Mouse (Mus musculus) liver, embryonic 14.5 days (tissue): ENCODE measurements around the gene Ptgr2. TPM values are rescaled to one million over a fixed set of nuclear protein-coding genes. Genes with fewer than 3 reads are reported as not detected.
"Not testable (repeated sequence)": the region's sequence is repeated elsewhere in the genome, so short reads cannot be mapped to it uniquely, and the experiment has no call there.

Experiments
- ATAC-seq: fragments of 200-750 bp; cut with Nextera tagmentation; 2 replicates; pipeline ENCODE4 v1.8.0; 2017; ENCODE audit warnings: moderate number of reproducible peaks, mild to moderate bottlenecking, moderate library complexity; ENCODE audit not compliant: insufficient read depth
- DNase-seq, 3 experiments: peaks; one replicate each; pipeline ENCODE4 v3.0.0-alpha.2; 2012 to 2013; ENCODE audit warnings: low read depth in 3 of 3, low spot score in 3 of 3
- H3K27ac ChIP-seq: fragments of 300-500 bp; sonication (generic); 2 replicates; pipeline ENCODE4 v1.5.1; 2014; ENCODE audit warnings: moderate library complexity, mild to moderate bottlenecking, control low read depth, inconsistent platforms
- H3K27me3 ChIP-seq: fragments of 300-500 bp; sonication (generic); 2 replicates; pipeline ENCODE4 v1.6.1; 2014; ENCODE audit warnings: mild to moderate bottlenecking, low read length, moderate library complexity; ENCODE audit not compliant: control insufficient read depth, insufficient read depth
- H3K36me3 ChIP-seq: fragments of 300-500 bp; sonication (generic); replicated peaks from 2 replicates; pipeline ENCODE4 v1.6.1; 2014; ENCODE audit warnings: low read depth; ENCODE audit not compliant: control insufficient read depth, insufficient read depth
- H3K4me1 ChIP-seq, 2 experiments: fragments of 200-500 bp in 1 of 2; fragments of 300-500 bp in 1 of 2; sonication (generic) in 1 of 2; replicated peaks; 2 replicates each; pipeline ENCODE4 v1.6.1; 2012 to 2014; ENCODE audit warnings: antibody characterized with exemption in 1 of 2, inconsistent platforms in 1 of 2, low read length in 1 of 2; ENCODE audit not compliant: control insufficient read depth in 2 of 2, insufficient read depth in 2 of 2
- H3K4me2 ChIP-seq: fragments of 300-500 bp; sonication (generic); 2 replicates; pipeline ENCODE4 v1.6.1; 2014; ENCODE audit warnings: low read depth, mild to moderate bottlenecking, control low read depth, moderate library complexity
- H3K4me3 ChIP-seq, 2 experiments: fragments of 200-500 bp in 1 of 2; fragments of 300-500 bp in 1 of 2; sonication (generic) in 1 of 2; 2 replicates each; pipeline ENCODE4 v1.5.1; 2012 to 2014; ENCODE audit warnings: low read depth in 2 of 2, low read length in 2 of 2, mild to moderate bottlenecking in 2 of 2, control low read depth in 1 of 2, inconsistent platforms in 1 of 2, moderate library complexity in 1 of 2; ENCODE audit not compliant: insufficient read depth in 1 of 2
- H3K9ac ChIP-seq: fragments of 300-500 bp; sonication (generic); replicated peaks from 2 replicates; pipeline ENCODE4 v1.6.1; 2014; ENCODE audit warnings: mild to moderate bottlenecking, control low read depth, moderate library complexity
- H3K9me3 ChIP-seq: fragments of 300-500 bp; sonication (generic); 2 replicates; pipeline ENCODE4 v1.6.1; 2016; ENCODE audit warnings: low read length, mixed read lengths; ENCODE audit not compliant: control insufficient read depth
- CTCF ChIP-seq: IDR thresholded peaks from 2 replicates; pipeline ENCODE4 v1.5.1; 2016; ENCODE audit warnings: antibody characterized with exemption, low read depth, control low read depth
- EP300 ChIP-seq: IDR thresholded peaks from 2 replicates; pipeline ENCODE4 v1.6.1; 2016; ENCODE audit warnings: antibody characterized with exemption, low read depth
- WGBS: fragments of 180-500 bp; shearing (Covaris S2); extraction: QIAGEN DNeasy Blood & Tissue Kit; methylation state at CpG from one replicate; pipeline ENCODE4 v1.1.7; 2014; ENCODE audit not compliant: insufficient replicate concordance; 5-methylcytosine and 5-hydroxymethylcytosine counted together
- polyA plus RNA-seq, 2 experiments: library from polyadenylated mRNA; depleted of rRNA in 1 of 2; stranded (reverse) in 1 of 2; unstranded in 1 of 2; fragments of >200 nt; fragmentation: Nextera tagmentation in 1 of 2; extraction: Ambion mirVana in 1 of 2; gene quantifications; 2 replicates each; pipeline versions ENCODE4 v1.2.1 to v1.2.3; 2012 to 2014

Ptgr2 gene
- polyA plus RNA-seq, 2 experiments = 13.3 to 22.9 TPM

- TF ChIP-seq EP300 = no peak
- TF ChIP-seq CTCF = peak; percentile 82
- no peaks in the 10 kb centered on the region for H3K9me3 ChIP-seq
- peak; percentile 62 for ATAC-seq
- H3K9ac ChIP-seq = no peak overlapping the region
- H3K36me3 ChIP-seq = peaks cover 32% of the 10 kb centered on the region
- no peak overlapping the region for H3K4me3 ChIP-seq
- no peak overlapping the region for H3K27ac ChIP-seq
- H3K4me1 ChIP-seq = no peaks in the 10 kb centered on the region
- peak in 1 of 3 experiments; percentile 31 for DNase-seq
- H3K4me2 ChIP-seq = no peak overlapping the region
- H3K27me3 ChIP-seq = no peaks in the 10 kb centered on the region
- 54% methylated on average over 2 of the region's 2 CpGs for WGBS
Measured at GRCm38 (mm10) chr12:84347192-84347591, 62.2 kb downstream of the Ptgr2 start.

DNA sequence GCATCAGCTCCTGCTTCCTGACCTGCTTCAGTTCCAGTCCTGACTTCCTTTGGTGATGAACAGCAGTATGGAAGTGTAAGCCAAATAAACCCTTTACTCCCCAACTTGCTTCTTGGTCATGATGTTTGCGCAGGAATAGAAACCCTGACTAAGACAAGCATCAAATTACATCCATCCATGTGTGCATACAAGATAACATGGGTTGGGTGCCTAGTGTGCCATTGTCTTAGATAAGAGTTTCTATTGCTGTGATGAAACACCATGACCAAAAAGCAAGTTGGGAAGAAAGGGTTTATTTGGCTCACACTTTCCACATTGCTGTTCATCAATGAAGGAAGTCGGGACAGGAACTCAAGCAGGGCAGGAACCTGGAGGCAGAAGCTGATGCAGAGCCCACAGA lies 73.7 kb downstream of the Ptgr2 start:
- H3K27ac ChIP-seq = peak overlapping the region; percentile 71
- peak; percentile 43 to 59 (median 49) for DNase-seq
- peak; percentile 83 for TF ChIP-seq EP300
- H3K4me1 ChIP-seq = peaks cover 34 to 40% of the 10 kb centered on the region in 2 experiments
- H3K27me3 ChIP-seq, H3K9me3 ChIP-seq, H3K36me3 ChIP-seq: not testable (repeated sequence)
- peak overlapping the region; percentile 48 for H3K9ac ChIP-seq
- H3K4me2 ChIP-seq = peak overlapping the region; percentile 53
- WGBS = 38% methylated on average over 2 of the region's 2 CpGs
- H3K4me3 ChIP-seq = 0 out of 4 replicates have a peak overlapping the region, but pooled peaks of 1 of the 2 experiments have one; percentile 6
- peak; percentile 37; the same call in 1 of the 2 replicates for ATAC-seq

DNA sequence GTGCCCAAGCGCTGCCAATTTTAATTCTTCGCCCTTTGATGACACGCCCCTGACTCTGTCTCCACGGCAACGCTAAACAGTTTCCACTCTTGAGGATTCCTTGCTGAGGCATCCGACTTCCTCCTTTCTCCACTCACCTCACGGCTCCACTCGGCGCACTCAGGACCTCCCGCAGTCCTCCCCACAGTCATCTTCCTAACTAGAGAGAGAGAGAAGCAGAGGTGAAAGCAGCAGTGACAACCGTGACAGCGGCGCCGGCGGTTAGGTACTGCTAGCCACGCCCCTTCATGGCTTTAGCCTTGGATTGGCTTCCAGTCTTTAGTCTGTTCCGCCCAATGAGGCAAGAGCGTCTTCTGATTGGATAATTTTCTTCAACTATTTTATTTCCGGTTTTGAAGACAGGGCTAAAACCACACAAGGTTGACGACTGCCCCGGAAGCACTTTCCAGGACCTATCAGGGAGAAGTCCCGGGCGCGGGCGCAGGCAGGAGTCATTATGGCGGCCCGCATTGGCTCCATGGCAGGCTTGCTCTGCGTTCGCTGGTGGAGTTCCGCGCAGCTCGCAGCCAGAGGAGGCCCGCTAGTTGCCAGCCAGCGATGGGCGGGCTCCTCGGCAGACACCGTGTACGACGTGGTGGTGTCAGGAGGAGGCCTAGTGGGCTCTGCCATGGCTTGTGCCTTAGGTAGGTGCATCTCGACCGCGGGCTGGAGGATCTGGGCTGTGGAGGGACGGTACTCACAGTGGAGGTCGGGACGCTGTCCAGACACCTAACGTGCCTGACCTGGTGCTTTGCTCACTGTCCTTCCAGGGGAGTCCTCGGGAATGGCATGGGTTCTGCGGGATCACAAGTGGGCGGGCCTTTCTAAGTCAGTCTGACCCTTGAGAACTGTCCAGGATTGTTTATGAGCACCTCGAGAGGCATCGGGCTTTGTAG lies 76.8 kb downstream of the Ptgr2 start, which contains the start of the genes Coq6 and Fam161b:
TSS of gene Coq6 (plus strand) at position 103 of the 935 bp plus-strand sequence.
TSS of gene Fam161b (minus strand) at position 279 of the 935 bp plus-strand sequence.
- peak; percentile 93 for ATAC-seq
- under 1% methylated on average over 51 of the region's 51 CpGs for WGBS
- Histone ChIP-seq H3K27me3 (no peaks in the 10 kb centered on the region), H3K4me3 (peak within 1 kb of the TSS; percentile 84 to 96), H3K36me3 (peaks cover 4% of the 10 kb centered on the region; the same call in 1 of the 2 replicates), H3K4me1 (peaks cover 36 to 44% of the 10 kb centered on the region in 2 experiments), H3K27ac (peak within 1 kb of the TSS; percentile 24), H3K9ac (peak within 1 kb of the TSS; percentile 80), H3K9me3 (no peaks in the 10 kb centered on the region), H3K4me2 (peak within 1 kb of the TSS; percentile 84)
- no peak for TF ChIP-seq CTCF
- no peak for TF ChIP-seq EP300
- DNase-seq = peak; percentile 98 to 99 (median 99)

DNA sequence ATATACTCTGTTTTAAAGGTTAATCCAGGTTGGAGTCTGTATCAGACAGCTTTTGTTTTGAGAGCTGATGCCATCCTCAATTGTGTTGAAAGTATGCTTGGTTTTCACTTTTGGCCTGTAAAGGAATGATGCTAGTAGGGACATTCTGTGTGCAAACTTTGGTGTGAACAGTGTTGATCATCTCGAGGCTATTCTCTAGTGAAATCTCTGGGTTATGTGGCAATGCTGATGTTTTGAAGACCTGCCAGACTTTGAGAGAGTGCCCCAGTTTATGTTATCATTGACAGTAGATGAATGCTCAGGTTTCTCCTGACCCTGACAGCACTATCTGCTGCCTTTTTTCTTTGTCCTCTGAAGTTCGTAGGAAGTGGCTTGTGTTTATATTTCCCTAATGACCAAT lies 77.8 kb downstream of the Ptgr2 start:
- DNase-seq (no peak), ATAC-seq (no peak)
- Histone ChIP-seq H3K4me2 (peak overlapping the region; percentile 72), H3K27ac (no peak overlapping the region), H3K4me1 (peaks cover 38 to 43% of the 10 kb centered on the region in 2 experiments), H3K27me3 (no peaks in the 10 kb centered on the region), H3K4me3 (peak overlapping the region in 1 of 2 experiments; percentile 84; a peak in 3 of 4 replicates), H3K9me3 (no peaks in the 10 kb centered on the region), H3K9ac (peak overlapping the region; percentile 24; the same call in 1 of the 2 replicates), H3K36me3 (peaks cover 1% of the 10 kb centered on the region; the same call in 1 of the 2 replicates)
- TF ChIP-seq EP300 = no peak
- no peak for TF ChIP-seq CTCF
- WGBS = 36% methylated on average over 2 of the region's 2 CpGs

- no peak overlapping the region for H3K27ac ChIP-seq
- peaks cover 28 to 29% of the 10 kb centered on the region in 2 experiments for H3K4me1 ChIP-seq
- no peaks in the 10 kb centered on the region for H3K27me3 ChIP-seq
- H3K36me3 ChIP-seq = peaks cover 10% of the 10 kb centered on the region; the same call in 1 of the 2 replicates
- no peak for DNase-seq
- H3K4me2 ChIP-seq = no peak overlapping the region
- no peak for TF ChIP-seq EP300
- no peak overlapping the region for H3K4me3 ChIP-seq
- 67% methylated on average over 9 of the region's 9 CpGs for WGBS
- no peak for ATAC-seq
- no peak overlapping the region for H3K9ac ChIP-seq
- H3K9me3 ChIP-seq = no peaks in the 10 kb centered on the region
Measured at GRCm38 (mm10) chr12:84364291-84364690, 79.3 kb downstream of the Ptgr2 start.
